Mouse (Mus musculus) retina, adult 2 months (tissue): ENCODE results near the gene Cd248.

ENCODE experiments used
- DNase-seq: peaks from one replicate; pipeline ENCODE4 v3.0.0-alpha.2; 2012; ENCODE audit warnings: low read depth, low spot score

Cd248 gene

GRCm38 (mm10) chr19:5106731-5107191, 38.9 kb downstream of the Cd248 start, which contains the start of gene Rab1b:
TSS of gene Rab1b (minus strand) at chr19:5107072.
- peak; percentile 98 for DNase-seq

- no peak for DNase-seq
These were observed 39.8 kb downstream of the Cd248 start for GRCm38 (mm10) chr19:5107556-5108270.

GRCm38 (mm10) chr19:5108271-5108575, 40.3 kb downstream of the Cd248 start:
- DNase-seq = no peak

- no peak for DNase-seq
These were observed 40.8 kb downstream of the Cd248 start for GRCm38 (mm10) chr19:5108702-5109101.

- no peak for DNase-seq
These were observed 42.0 kb downstream of the Cd248 start for GRCm38 (mm10) chr19:5109659-5110453.

- no peak for DNase-seq
These were observed 45.9 kb downstream of the Cd248 start for GRCm38 (mm10) chr19:5113783-5114182.

- peak; percentile 71 for DNase-seq
These were observed 49.9 kb downstream of the Cd248 start for GRCm38 (mm10) chr19:5117494-5118383.

GRCm38 (mm10) chr19:5118384-5118698, 50.5 kb downstream of the Cd248 start, which contains the start of gene Klc2:
TSS of gene Klc2 (minus strand) at chr19:5118560.
- DNase-seq = no peak
